Mouse (Mus musculus): ENCODE results near the gene Shank2. TPM values are rescaled to one million over a fixed set of nuclear protein-coding genes. Genes with fewer than 3 reads are reported as not detected.
A peak's percentile ranks its signal among the peaks of the same experiment; 100 is the strongest.

Shank2 gene
- polyA plus RNA-seq, 1 experiment from 2014 or later: 0.96 TPM

GRCm38 (mm10) chr7:144415795-144416194 lies 414.1 kb downstream of the Shank2 start:
- no peak for DNase-seq (ENCODE audit: low spot score)

- no peak for DNase-seq (ENCODE audit: low spot score)
Observed at GRCm38 (mm10) chr7:144417234-144417633, 415.5 kb downstream of the Shank2 start.

- no peak for DNase-seq (ENCODE audit: low spot score)
Observed at GRCm38 (mm10) chr7:144417644-144418343, 416.1 kb downstream of the Shank2 start.

GRCm38 (mm10) chr7:144420552-144420951 lies 418.8 kb downstream of the Shank2 start:
- DNase-seq (ENCODE audit: low spot score): no peak

GRCm38 (mm10) chr7:144421478-144421877 lies 419.8 kb downstream of the Shank2 start:
- DNase-seq (ENCODE audit: low spot score): no peak

GRCm38 (mm10) chr7:144425953-144426352 lies 424.2 kb downstream of the Shank2 start:
- DNase-seq (ENCODE audit: low spot score): peak; percentile 48

- no peak for DNase-seq (ENCODE audit: low spot score)
Observed at GRCm38 (mm10) chr7:144426594-144426993, 424.9 kb downstream of the Shank2 start.

- no peak for DNase-seq (ENCODE audit: low spot score)
Observed at GRCm38 (mm10) chr7:144427460-144427859, 425.7 kb downstream of the Shank2 start.

GRCm38 (mm10) chr7:144432920-144433319 lies 431.2 kb downstream of the Shank2 start:
- DNase-seq (ENCODE audit: low spot score): no peak

GRCm38 (mm10) chr7:144438811-144439210 lies 437.1 kb downstream of the Shank2 start:
- DNase-seq (ENCODE audit: low spot score): no peak

- no peak for DNase-seq (ENCODE audit: low spot score)
Observed at GRCm38 (mm10) chr7:144441466-144441865, 439.7 kb downstream of the Shank2 start.

- no peak for DNase-seq (ENCODE audit: low spot score)
Observed at GRCm38 (mm10) chr7:144441976-144442375, 440.2 kb downstream of the Shank2 start.

GRCm38 (mm10) chr7:144444788-144445187 lies 443.1 kb downstream of the Shank2 start:
- peak; percentile 33 for DNase-seq (ENCODE audit: low spot score)

GRCm38 (mm10) chr7:144447146-144447545 lies 445.4 kb downstream of the Shank2 start:
- peak; percentile 50 for DNase-seq (ENCODE audit: low spot score)

GRCm38 (mm10) chr7:144448186-144448585 lies 446.5 kb downstream of the Shank2 start:
- DNase-seq (ENCODE audit: low spot score): no peak

- no peak for DNase-seq (ENCODE audit: low spot score)
Observed at GRCm38 (mm10) chr7:144449637-144450570, 448.2 kb downstream of the Shank2 start.

- DNase-seq (ENCODE audit: low spot score): peak; percentile 23
Observed at GRCm38 (mm10) chr7:144450661-144451060, 448.9 kb downstream of the Shank2 start.

- DNase-seq (ENCODE audit: low spot score): no peak
Observed at GRCm38 (mm10) chr7:144458881-144459280, 457.2 kb downstream of the Shank2 start.

GRCm38 (mm10) chr7:144461246-144461902 lies 459.6 kb downstream of the Shank2 start:
- DNase-seq (ENCODE audit: low spot score): no peak

GRCm38 (mm10) chr7:144462577-144462976 lies 460.8 kb downstream of the Shank2 start:
- DNase-seq (ENCODE audit: low spot score): no peak

GRCm38 (mm10) chr7:144468741-144469140 lies 467.0 kb downstream of the Shank2 start:
- DNase-seq (ENCODE audit: low spot score): no peak

GRCm38 (mm10) chr7:144469181-144469641 lies 467.5 kb downstream of the Shank2 start:
- DNase-seq (ENCODE audit: low spot score): no peak

Data from thymus, postnatal 0 days (tissue).